Mouse (Mus musculus) forebrain, embryonic 14.5 days (tissue): ENCODE data around the gene Pik3c2a. TPM values are rescaled to one million over a fixed set of nuclear protein-coding genes. Genes with fewer than 3 reads are reported as not detected.

Experiments used
- ATAC-seq: fragments of 200-750 bp; cut with Nextera tagmentation; 2 replicates; pipeline ENCODE4 v1.8.0; 2017; ENCODE audit warnings: mild to moderate bottlenecking, moderate library complexity
- DNase-seq: peaks from one replicate; pipeline ENCODE4 v3.0.0-alpha.2; 2015; ENCODE audit warnings: low spot score
- H3K27ac ChIP-seq: fragments of 300-500 bp; sonication (generic); 2 replicates; pipeline ENCODE4 v1.5.1; 2014; ENCODE audit warnings: low read depth, mild to moderate bottlenecking, control low read depth, low read length, moderate library complexity
- H3K27me3 ChIP-seq: fragments of 300-500 bp; sonication (generic); replicated peaks from 2 replicates; pipeline ENCODE4 v1.6.1; 2014; ENCODE audit warnings: low read length, control low read depth, mixed read lengths; ENCODE audit not compliant: control insufficient read depth, insufficient read depth
- H3K36me3 ChIP-seq: fragments of 300-500 bp; sonication (generic); 2 replicates; pipeline ENCODE4 v1.6.1; 2014; ENCODE audit warnings: low read length, control low read depth; ENCODE audit not compliant: control insufficient read depth, insufficient read depth
- H3K4me1 ChIP-seq: fragments of 300-500 bp; sonication (generic); 2 replicates; pipeline ENCODE4 v1.6.1; 2014; ENCODE audit warnings: antibody characterized with exemption, low read length, control low read depth; ENCODE audit not compliant: control insufficient read depth, insufficient read depth
- H3K4me2 ChIP-seq: fragments of 300-500 bp; sonication (generic); 2 replicates; pipeline ENCODE4 v1.6.1; 2014; ENCODE audit warnings: mild to moderate bottlenecking, control low read depth, low read length
- H3K4me3 ChIP-seq: fragments of 300-500 bp; sonication (generic); 2 replicates; pipeline ENCODE4 v1.5.1; 2014; ENCODE audit warnings: low read depth, low read length, control low read depth
- H3K9ac ChIP-seq: fragments of 300-500 bp; sonication (generic); 2 replicates; pipeline ENCODE4 v1.6.1; 2014; ENCODE audit warnings: mild to moderate bottlenecking, low read length, control low read depth, moderate library complexity
- H3K9me3 ChIP-seq: fragments of 300-500 bp; sonication (generic); replicated peaks from 2 replicates; pipeline ENCODE4 v1.6.1; 2016; ENCODE audit warnings: low read length, control low read depth, mixed read lengths; ENCODE audit not compliant: control insufficient read depth
- WGBS: fragments of 180-500 bp; shearing (Covaris S2); extraction: QIAGEN DNeasy Blood & Tissue Kit; methylation state at CpG from one replicate; pipeline ENCODE4 v1.1.7; 2014; 5-methylcytosine and 5-hydroxymethylcytosine counted together
- polyA plus RNA-seq: library from polyadenylated mRNA; unstranded; fragments of >200 nt; fragmentation: Nextera tagmentation; extraction: Ambion mirVana; gene quantifications from 2 replicates; pipeline ENCODE4 v1.2.1, GENCODE M21; 2014

Pik3c2a gene
- polyA plus RNA-seq, 1 experiment from 2014 or later, result 11.7 TPM

DNA sequence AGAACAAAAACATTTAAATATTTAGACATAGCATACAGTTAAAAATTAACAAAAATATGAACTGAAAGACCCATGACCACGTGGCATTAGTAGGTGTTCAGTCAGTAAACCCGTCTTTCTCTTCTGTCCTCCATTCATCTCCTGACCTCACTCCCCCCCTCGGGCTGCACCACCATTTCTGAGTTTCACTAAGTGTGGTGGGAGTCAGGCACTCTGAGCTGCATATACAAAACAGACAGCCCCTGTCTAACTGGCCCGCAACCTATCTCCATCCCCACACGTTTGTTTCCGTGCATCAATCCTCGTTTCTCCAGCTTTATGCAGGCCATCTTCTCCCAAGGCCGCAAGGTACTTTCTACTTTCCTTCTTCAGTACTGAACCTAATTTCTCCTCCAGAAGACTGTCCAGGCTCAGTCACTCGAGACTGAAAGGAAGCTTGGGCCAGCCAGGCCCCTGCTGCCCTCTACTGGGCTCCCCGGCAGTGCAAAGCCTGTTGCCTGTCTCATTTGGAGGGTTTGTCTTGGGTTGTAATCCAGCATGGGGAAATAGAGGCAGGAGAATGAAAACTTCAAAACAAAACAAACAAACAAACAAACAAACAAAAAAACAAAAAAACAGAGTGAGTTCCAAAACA is 119.8 kb downstream of the Pik3c2a start:
- no peaks in the 10 kb centered on the region for H3K9me3 ChIP-seq
- no peaks in the 10 kb centered on the region for H3K36me3 ChIP-seq
- H3K27me3 ChIP-seq, result no peaks in the 10 kb centered on the region
- ATAC-seq (peak; percentile 83), DNase-seq (peak; percentile 78)
- no peaks in the 10 kb centered on the region for H3K4me1 ChIP-seq
- H3K4me3 ChIP-seq, result no peak overlapping the region
- H3K27ac ChIP-seq, result no peak overlapping the region
- H3K9ac ChIP-seq, result no peak overlapping the region
- H3K4me2 ChIP-seq, result no peak overlapping the region
- 38% methylated on average over 10 of the region's 10 CpGs for WGBS

DNA sequence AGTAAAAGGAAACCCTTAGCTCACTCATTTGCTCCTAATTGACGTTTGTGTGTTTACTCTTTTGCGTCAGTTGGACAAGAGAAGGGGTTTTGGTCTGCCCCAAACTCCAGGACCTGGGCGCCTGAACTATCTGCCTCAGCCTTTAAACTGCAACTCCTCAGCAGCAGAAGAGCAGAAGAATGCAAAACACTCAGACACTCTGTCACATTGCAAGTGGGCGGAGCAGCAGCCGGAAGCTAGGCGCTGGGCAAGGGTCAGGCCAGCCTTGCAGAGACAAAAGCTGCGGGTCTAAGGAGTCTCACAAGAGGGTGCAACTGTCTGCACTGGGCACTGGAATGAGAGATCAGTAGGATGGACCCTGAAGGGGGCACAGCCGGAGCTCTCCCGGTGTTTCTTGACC is 133.8 kb downstream of the Pik3c2a start:
- no peaks in the 10 kb centered on the region for H3K27me3 ChIP-seq
- H3K4me3 ChIP-seq, result no peak overlapping the region
- no peaks in the 10 kb centered on the region for H3K36me3 ChIP-seq
- H3K4me2 ChIP-seq, result no peak overlapping the region
- ATAC-seq (no peak), DNase-seq (no peak)
- no peaks in the 10 kb centered on the region for H3K9me3 ChIP-seq
- H3K9ac ChIP-seq, result no peak overlapping the region
- H3K4me1 ChIP-seq, result no peaks in the 10 kb centered on the region
- 24% methylated on average over 9 of the region's 9 CpGs for WGBS
- H3K27ac ChIP-seq, result no peak overlapping the region

DNA sequence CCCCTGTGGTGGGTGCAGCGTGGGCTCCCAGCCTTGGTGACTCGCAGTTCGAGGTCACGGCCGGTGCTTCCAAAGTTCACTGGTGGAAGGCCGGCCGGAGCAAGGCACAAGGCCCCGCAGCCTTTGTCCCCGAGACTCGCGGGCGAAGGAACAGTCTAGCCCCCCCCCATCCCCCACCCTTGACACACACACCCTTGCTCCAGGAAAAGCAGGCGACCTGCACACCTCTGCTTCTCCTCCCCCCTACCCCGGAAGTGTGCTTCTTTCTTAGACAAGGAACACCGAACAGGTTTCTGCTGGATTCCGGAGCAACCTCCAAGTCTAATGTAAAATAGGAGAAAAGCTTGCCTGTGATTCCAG is 134.6 kb downstream of the Pik3c2a start:
- Histone ChIP-seq H3K36me3 (no peaks in the 10 kb centered on the region), H3K4me2 (peak overlapping the region; percentile 98), H3K4me1 (no peaks in the 10 kb centered on the region), H3K4me3 (peak overlapping the region; percentile 80), H3K27me3 (no peaks in the 10 kb centered on the region), H3K27ac (no peak overlapping the region), H3K9me3 (no peaks in the 10 kb centered on the region), H3K9ac (peak overlapping the region; percentile 72)
- no peak for DNase-seq
- peak; percentile 11; the same call in 1 of the 2 replicates for ATAC-seq
- WGBS, result 2% methylated on average over 15 of the region's 16 CpGs

- H3K9me3 ChIP-seq, result no peaks in the 10 kb centered on the region
- peak within 1 kb of the TSS; percentile 72 for H3K9ac ChIP-seq
- no peaks in the 10 kb centered on the region for H3K36me3 ChIP-seq
- ATAC-seq (peak; percentile 67), DNase-seq (peak; percentile 65)
- H3K27me3 ChIP-seq, result no peaks in the 10 kb centered on the region
- H3K27ac ChIP-seq, result peak within 1 kb of the TSS; percentile 68; the same call in 1 of the 2 replicates
- peak within 1 kb of the TSS; percentile 98 for H3K4me2 ChIP-seq
- peak within 1 kb of the TSS; percentile 80 for H3K4me3 ChIP-seq
- no peaks in the 10 kb centered on the region for H3K4me1 ChIP-seq
- 0% methylated on average over 64 of the region's 65 CpGs for WGBS
These were observed 135.2 kb downstream of the Pik3c2a start, which contains the start of gene Plekha7 for GRCm38 (mm10) chr7:116307871-116308631. Plekha7 (minus strand) TSS chr7:116308376.

DNA sequence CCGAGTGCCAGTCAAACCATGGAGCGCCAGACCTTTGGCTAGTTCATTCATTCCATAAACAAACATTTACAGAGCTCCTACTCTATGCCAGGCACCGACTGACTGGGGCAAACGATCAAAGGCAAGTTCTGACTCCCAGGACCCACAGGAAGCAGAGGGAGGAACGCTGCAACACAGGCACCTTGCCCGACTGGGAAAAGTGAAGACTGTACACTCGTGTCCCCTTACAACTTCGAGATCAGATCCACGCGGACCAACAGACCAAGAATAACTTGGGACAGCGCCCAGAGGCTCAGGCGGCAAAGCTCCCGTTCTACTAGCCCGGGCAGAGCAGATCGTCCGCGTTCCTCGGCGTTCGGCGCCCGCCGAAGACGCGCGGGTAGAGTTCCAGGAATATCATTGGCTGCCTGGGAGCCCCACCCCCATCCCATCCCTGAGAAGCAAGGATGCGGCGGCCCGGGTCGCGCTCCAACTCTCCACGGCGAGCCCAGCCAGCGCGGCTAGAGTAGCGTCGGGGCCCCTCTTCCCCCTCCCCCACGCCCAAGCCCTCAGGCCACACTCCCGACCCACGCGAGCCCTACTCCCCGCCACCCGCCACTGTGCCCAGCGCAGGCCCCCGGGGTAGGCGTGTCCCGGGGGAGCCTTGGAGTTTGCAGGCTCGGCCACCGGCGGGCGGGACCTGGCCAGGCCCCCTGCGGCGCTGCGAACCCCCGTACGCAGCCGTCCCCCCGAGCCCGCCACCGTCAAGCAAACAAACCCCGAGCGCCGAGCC is 136.0 kb downstream of the Pik3c2a start:
- Histone ChIP-seq H3K4me1 (no peaks in the 10 kb centered on the region), H3K9me3 (no peaks in the 10 kb centered on the region), H3K36me3 (no peaks in the 10 kb centered on the region), H3K27me3 (no peaks in the 10 kb centered on the region), H3K4me3 (peak overlapping the region; percentile 80), H3K4me2 (peak overlapping the region; percentile 98), H3K9ac (peak overlapping the region; percentile 72), H3K27ac (peak overlapping the region; percentile 68; the same call in 1 of the 2 replicates)
- under 1% methylated on average over 61 of the region's 63 CpGs for WGBS
- ATAC-seq (peak; percentile 90), DNase-seq (peak; percentile 87)

GRCm38 (mm10) chr7:116306601-116307000 is 136.6 kb downstream of the Pik3c2a start:
- H3K4me2 ChIP-seq, result peak overlapping the region; percentile 98
- 6% methylated on average over 5 of the region's 5 CpGs for WGBS
- ATAC-seq, result no peak

DNA sequence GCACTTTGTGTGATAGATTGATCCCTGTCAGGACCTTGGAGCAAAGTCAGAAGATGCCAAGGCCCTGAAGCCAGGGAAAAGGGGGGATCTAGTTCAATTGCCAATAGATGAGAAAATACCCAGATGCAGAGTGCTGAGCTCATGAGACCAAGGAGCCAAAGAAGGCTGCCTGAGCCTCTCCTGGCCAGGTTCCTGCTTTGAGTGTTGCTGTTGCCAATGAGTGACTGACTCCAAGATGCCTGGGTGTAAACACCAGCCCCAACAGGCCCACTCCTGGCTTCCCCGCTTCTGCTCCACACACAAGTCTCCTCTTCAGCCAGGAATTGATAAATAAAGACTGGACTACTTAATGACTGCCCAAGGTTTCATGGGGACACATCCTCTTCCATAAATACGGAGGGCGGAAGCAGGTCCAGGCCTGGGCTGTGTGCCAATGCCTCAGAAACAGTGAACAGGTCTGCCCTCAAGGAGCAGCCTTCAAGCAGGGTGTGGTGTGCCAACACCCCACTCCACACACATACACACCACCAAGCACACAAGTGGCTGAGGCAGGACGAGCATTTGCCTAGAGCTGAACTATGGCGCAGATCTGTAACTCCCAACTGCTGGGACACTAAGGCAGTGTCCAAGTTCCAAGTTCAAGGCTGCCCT is 141.5 kb downstream of the Pik3c2a start:
- Histone ChIP-seq H3K4me1 (peaks cover 4% of the 10 kb centered on the region; the same call in 1 of the 2 replicates), H3K9me3 (no peaks in the 10 kb centered on the region), H3K36me3 (no peaks in the 10 kb centered on the region), H3K27me3 (no peaks in the 10 kb centered on the region), H3K27ac (no peak overlapping the region), H3K9ac (no peak overlapping the region), H3K4me2 (no peak overlapping the region), H3K4me3 (no peak overlapping the region)
- ATAC-seq (no peak), DNase-seq (peak; percentile 65)
- 87% methylated on average over 5 of the region's 5 CpGs for WGBS

More at GRCm38 (mm10) chr7:116306601-116307000, 136.6 kb downstream of the Pik3c2a start:
- H3K27ac ChIP-seq, result no peak overlapping the region
- no peaks in the 10 kb centered on the region for H3K27me3 ChIP-seq
- no peak for DNase-seq
- no peaks in the 10 kb centered on the region for H3K9me3 ChIP-seq
- H3K36me3 ChIP-seq, result no peaks in the 10 kb centered on the region
- peak overlapping the region; percentile 80 for H3K4me3 ChIP-seq
- H3K4me1 ChIP-seq, result no peaks in the 10 kb centered on the region
- H3K9ac ChIP-seq, result peak overlapping the region; percentile 72

GRCm38 (mm10) chr7:116301144-116301543 is 142.1 kb downstream of the Pik3c2a start:
- Histone ChIP-seq H3K4me3 (no peak overlapping the region), H3K9ac (no peak overlapping the region), H3K27me3 (no peaks in the 10 kb centered on the region), H3K9me3 (no peaks in the 10 kb centered on the region), H3K4me2 (no peak overlapping the region), H3K27ac (no peak overlapping the region), H3K36me3 (no peaks in the 10 kb centered on the region), H3K4me1 (peaks cover 4% of the 10 kb centered on the region; the same call in 1 of the 2 replicates)
- WGBS, result 90% methylated on average over 4 of the region's 4 CpGs
- ATAC-seq (no peak), DNase-seq (no peak)
